Mouse (Mus musculus): ENCODE measurements around the gene Vav2. TPM values are rescaled to one million over a fixed set of nuclear protein-coding genes. Genes with fewer than 3 reads are reported as not detected.

Gene Vav2
- total RNA-seq, 2 experiments from 2014 or later, result 11.0 to 11.8 TPM

GRCm38 (mm10) chr2:27331560-27331959 is 95.3 kb downstream of the Vav2 start:
- intact Hi-C loops (cut with DNase I), result no loop called here
- DNase-seq (ENCODE audit: low spot score in 2 of 2), result no peak

GRCm38 (mm10) chr2:27330446-27330845 is 96.4 kb downstream of the Vav2 start:
- intact Hi-C loops (cut with DNase I), result no loop called here
- DNase-seq (ENCODE audit: low spot score in 2 of 2), result no peak

- no peak for DNase-seq (ENCODE audit: low spot score in 2 of 2)
- intact Hi-C loops (cut with DNase I), result no loop called here
Observed at GRCm38 (mm10) chr2:27329386-27330060, 97.3 kb downstream of the Vav2 start.

- no peak for DNase-seq (ENCODE audit: low spot score in 2 of 2)
- intact Hi-C loops (cut with DNase I), result no loop called here
Observed at GRCm38 (mm10) chr2:27328613-27329041, 98.2 kb downstream of the Vav2 start.

- intact Hi-C loops (cut with DNase I), result no loop called here
- DNase-seq (ENCODE audit: low spot score in 2 of 2), result no peak
Observed at GRCm38 (mm10) chr2:27327886-27328285, 98.9 kb downstream of the Vav2 start.

GRCm38 (mm10) chr2:27327076-27327475 is 99.8 kb downstream of the Vav2 start:
- no peak for DNase-seq (ENCODE audit: low spot score in 2 of 2)
- intact Hi-C loops (cut with DNase I), result no loop called here

- no peak for DNase-seq (ENCODE audit: low spot score in 2 of 2)
- intact Hi-C loops (cut with DNase I), result no loop called here
Observed at GRCm38 (mm10) chr2:27326357-27326756, 100.5 kb downstream of the Vav2 start.

- intact Hi-C loops (cut with DNase I), result no loop called here
- no peak for DNase-seq (ENCODE audit: low spot score in 2 of 2)
Observed at GRCm38 (mm10) chr2:27324690-27325089, 102.1 kb downstream of the Vav2 start.

GRCm38 (mm10) chr2:27321431-27321875 is 105.4 kb downstream of the Vav2 start:
- peak in 1 of 2 experiments; percentile 16 for DNase-seq (ENCODE audit: low spot score in 2 of 2)
- intact Hi-C loops (cut with DNase I), result no loop called here

- intact Hi-C loops (cut with DNase I), result no loop called here
- no peak for DNase-seq (ENCODE audit: low spot score in 2 of 2)
Observed at GRCm38 (mm10) chr2:27320820-27321219, 106.0 kb downstream of the Vav2 start.

- intact Hi-C loops (cut with DNase I), result no loop called here
- DNase-seq (ENCODE audit: low spot score in 2 of 2), result no peak
Observed at GRCm38 (mm10) chr2:27318606-27319005, 108.2 kb downstream of the Vav2 start.

GRCm38 (mm10) chr2:27318197-27318596 is 108.6 kb downstream of the Vav2 start:
- intact Hi-C loops (cut with DNase I), result no loop called here
- no peak for DNase-seq (ENCODE audit: low spot score in 2 of 2)

GRCm38 (mm10) chr2:27316167-27316566 is 110.7 kb downstream of the Vav2 start:
- no peak for DNase-seq (ENCODE audit: low spot score in 2 of 2)
- intact Hi-C loops (cut with DNase I), result no loop called here

GRCm38 (mm10) chr2:27314269-27314668 is 112.6 kb downstream of the Vav2 start:
- intact Hi-C loops (cut with DNase I), result no loop called here
- DNase-seq (ENCODE audit: low spot score in 2 of 2), result no peak

- intact Hi-C loops (cut with DNase I), result no loop called here
- DNase-seq (ENCODE audit: low spot score in 2 of 2), result peak in 1 of 2 experiments; percentile 15
Observed at GRCm38 (mm10) chr2:27312500-27312899, 114.3 kb downstream of the Vav2 start.

- intact Hi-C loops (cut with DNase I), result no loop called here
Observed at GRCm38 (mm10) chr2:27311606-27312005, 115.2 kb downstream of the Vav2 start.

GRCm38 (mm10) chr2:27310908-27311307 is 115.9 kb downstream of the Vav2 start:
- no peak for DNase-seq (ENCODE audit: low spot score in 2 of 2)
- intact Hi-C loops (cut with DNase I), result no loop called here

More at GRCm38 (mm10) chr2:27311606-27312005, 115.2 kb downstream of the Vav2 start:
- DNase-seq (ENCODE audit: low spot score in 2 of 2), result no peak

- intact Hi-C loops (cut with DNase I), result no loop called here
- DNase-seq (ENCODE audit: low spot score in 2 of 2), result no peak
Observed at GRCm38 (mm10) chr2:27310221-27310620, 116.6 kb downstream of the Vav2 start.

GRCm38 (mm10) chr2:27306628-27307027 is 120.2 kb downstream of the Vav2 start:
- no peak for DNase-seq (ENCODE audit: low spot score in 2 of 2)
- intact Hi-C loops (cut with DNase I), result no loop called here

GRCm38 (mm10) chr2:27304741-27305140 is 122.1 kb downstream of the Vav2 start:
- DNase-seq (ENCODE audit: low spot score in 2 of 2), result no peak
- intact Hi-C loops (cut with DNase I), result no loop called here

- no peak for DNase-seq (ENCODE audit: low spot score in 2 of 2)
- intact Hi-C loops (cut with DNase I), result no loop called here
Observed at GRCm38 (mm10) chr2:27304074-27304473, 122.8 kb downstream of the Vav2 start.
